In the genomic region with DNA sequence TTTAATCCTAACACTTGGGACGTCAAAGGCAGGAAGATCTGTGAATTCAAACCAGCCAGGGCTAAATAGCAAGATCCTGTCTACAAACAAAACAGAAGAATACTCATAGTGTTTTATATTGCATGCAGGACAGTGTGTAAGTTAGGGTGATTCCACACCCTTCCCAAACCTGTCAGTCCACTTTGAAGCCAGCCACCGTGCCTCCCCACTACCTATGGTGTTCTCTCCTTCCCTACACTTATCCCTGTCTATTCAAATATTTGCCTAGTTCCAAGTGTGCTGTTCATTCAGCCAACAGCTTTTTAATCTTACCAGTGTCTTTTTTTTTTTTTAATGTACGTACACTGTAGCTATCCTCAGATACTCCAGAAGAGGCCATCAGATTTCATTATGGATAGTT, we compare ENCODE assay signal across 27 mouse cellular contexts. TPM values are rescaled to one million over a fixed set of nuclear protein-coding genes. Genes with fewer than 3 reads are reported as not detected.
DNase-seq lines count a peak whose midpoint lies in the region; ATAC-seq and TF ChIP-seq lines count a peak whose summit lies in the region.
"Had no signal": no experiment of that assay in that cellular context is flagged by ENCODE, and none has a peak within 500 bp of the region (broad histone marks: within the 10 kb centered on the region; RNA-seq: fewer than 3 reads in every experiment).

No protein-coding gene starts in this region.

- H3K27me3 ChIP-seq in lung, postnatal 0 days (replicated peaks; ENCODE audit: insufficient read depth, low read length): no peaks in the 10 kb centered on the region
- H3K27me3 ChIP-seq: CH12.LX; embryonic facial prominence, embryonic 12.5 days; forebrain, embryonic 13.5 days; forebrain, embryonic 15.5 days; Patski had no signal

- WGBS in lung, postnatal 0 days: 47% methylated on average over 3 of the region's 3 CpGs

- 0 out of 2 replicates have a peak, but pooled peaks cover 18% of the 10 kb centered on the region for H3K36me3 ChIP-seq in lung, postnatal 0 days (ENCODE audit: insufficient read depth, low read length)

- H3K9me3 ChIP-seq in lung, postnatal 0 days (ENCODE audit: low read length): no peaks in the 10 kb centered on the region
- H3K9me3 ChIP-seq: embryonic facial prominence, embryonic 10.5 days; embryonic facial prominence, embryonic 12.5 days; forebrain, embryonic 13.5 days; forebrain, embryonic 15.5 days; G1E had no signal

- H3K4me2 ChIP-seq in lung, postnatal 0 days (replicated peaks; ENCODE audit: low read depth, low read length): no peak overlapping the region
- H3K4me2 ChIP-seq: embryonic facial prominence, embryonic 12.5 days; forebrain, embryonic 13.5 days; forebrain, embryonic 15.5 days had no signal

- ATAC-seq in lung, postnatal 0 days: peak; percentile 72
- ATAC-seq: activated CD4-positive, CD25-positive, alpha-beta regulatory T cell, adult 4 months; CD4-positive, CD25-positive, alpha-beta regulatory T cell, adult 4 months; forebrain, embryonic 13.5 days; forebrain, embryonic 15.5 days; Patski had no signal

- no peak overlapping the region for H3K27ac ChIP-seq in lung, postnatal 0 days (ENCODE audit: low read length)
- H3K27ac ChIP-seq: embryonic facial prominence, embryonic 10.5 days; embryonic facial prominence, embryonic 12.5 days; forebrain, embryonic 13.5 days; forebrain, embryonic 15.5 days had no signal

- 0 out of 2 replicates have a peak, but pooled peaks have one; percentile 17 for TF ChIP-seq EP300 in lung, postnatal 0 days (IDR thresholded peaks at IDR 0.05)

- no peak overlapping the region for H3K4me3 ChIP-seq in lung, postnatal 0 days (ENCODE audit: low read depth, low read length)
- H3K4me3 ChIP-seq: embryonic facial prominence, embryonic 10.5 days; embryonic facial prominence, embryonic 12.5 days; forebrain, embryonic 13.5 days; forebrain, embryonic 15.5 days had no signal

- peaks cover 3% of the 10 kb centered on the region; the same call in 1 of the 2 replicates for H3K4me1 ChIP-seq in lung, postnatal 0 days (ENCODE audit: insufficient read depth, low read depth, low read length)
- H3K4me1 ChIP-seq: embryonic facial prominence, embryonic 10.5 days; embryonic facial prominence, embryonic 12.5 days had no signal

- no peak overlapping the region for H3K9ac ChIP-seq in lung, postnatal 0 days (replicated peaks; ENCODE audit: low read depth)
- H3K9ac ChIP-seq: embryonic facial prominence, embryonic 12.5 days; forebrain, embryonic 13.5 days; forebrain, embryonic 15.5 days had no signal

- TF ChIP-seq CTCF in lung, postnatal 0 days (IDR thresholded peaks at IDR 0.05): no peak

- peak; percentile 18 to 55 for DNase-seq in lung, adult 18-20 months
- DNase-seq in lung, postnatal 4 days: no peak
- DNase-seq in lung, postnatal 0 days (ENCODE audit: low spot score): peak; percentile 36
- DNase-seq in lung, postnatal 14 days: no peak
- DNase-seq in urinary bladder, postnatal 14 days (ENCODE audit: low spot score): peak; percentile 13
- DNase-seq in urinary bladder, postnatal 10 days (ENCODE audit: low spot score): no peak
- DNase-seq: adrenal gland, adult 8-10 months; adrenal gland, postnatal 14 days; adrenal gland, postnatal 36 days; B cell, adult 2 months; cerebellum, adult 11-12 months; cerebellum, adult 2 months; cerebellum, adult 9-10 months; cerebellum, postnatal 10 days; cerebellum, postnatal 25 days had no signal

RNA-seq across cellular contexts. Expression of gene Rab22a, which starts 7.3 kb away (rescaled TPM):
- 27.3 and 29.0 TPM in 2 replicates for polyA plus RNA-seq in lung, postnatal 0 days (2015; fragmentation: Nextera tagmentation; extraction: Ambion mirVana)

RNA-seq across cellular contexts. Expression of gene 1700010B08Rik, which starts 52.3 kb away (rescaled TPM):
- 0.13 TPM in 1 of 2 replicates, not detected in the other for polyA plus RNA-seq in lung, postnatal 0 days (2015; fragmentation: Nextera tagmentation; extraction: Ambion mirVana)
- polyA plus RNA-seq: activated CD4-positive, CD25-positive, alpha-beta regulatory T cell, adult 4 months; CD4-positive, CD25-positive, alpha-beta regulatory T cell, adult 4 months; cerebellum, adult 2 months; cortical plate, adult 2 months; embryonic facial prominence, embryonic 10.5 days; embryonic facial prominence, embryonic 12.5 days; embryonic facial prominence, embryonic 14.5 days; forebrain, embryonic 11.5 days; forebrain, embryonic 13.5 days; forebrain, embryonic 15.5 days; G1E; Patski had no signal

Comparison
In these comparisons a context has a peak if more than half of its experiments do, and no peak if none do; other contexts are left out.
1. DNase-seq: peak in lung, adult 18-20 months (2 of 2), lung, postnatal 0 days (single experiment) and urinary bladder, postnatal 14 days (single experiment); none in lung, postnatal 4 days (0 of 2), lung, postnatal 14 days (single experiment) and urinary bladder, postnatal 10 days (single experiment).